Mouse (Mus musculus): ENCODE data around the gene Zfp449.

The Zfp449 gene

GRCm38 (mm10) chrX:56346176-56346931, at the start of gene Zfp449:
TSS of gene Zfp449 (plus strand) at chrX:56346400.
- peak; percentile 64 for DNase-seq (ENCODE audit: low read depth, low spot score)

- no peak for DNase-seq (ENCODE audit: low read depth, low spot score)
Observed at GRCm38 (mm10) chrX:56307597-56307996, 38.6 kb upstream of the Zfp449 start.

GRCm38 (mm10) chrX:56312813-56313212, 33.4 kb upstream of the Zfp449 start:
- no peak for DNase-seq (ENCODE audit: low read depth, low spot score)

GRCm38 (mm10) chrX:56322096-56322495, 24.1 kb upstream of the Zfp449 start:
- DNase-seq (ENCODE audit: low read depth, low spot score), result no peak

GRCm38 (mm10) chrX:56322731-56323130, 23.5 kb upstream of the Zfp449 start:
- DNase-seq (ENCODE audit: low read depth, low spot score), result no peak

- DNase-seq (ENCODE audit: low read depth, low spot score), result no peak
Observed at GRCm38 (mm10) chrX:56332046-56332445, 14.2 kb upstream of the Zfp449 start.

GRCm38 (mm10) chrX:56340305-56340704, 5.9 kb upstream of the Zfp449 start:
- no peak for DNase-seq (ENCODE audit: low read depth, low spot score)

- no peak for DNase-seq (ENCODE audit: low read depth, low spot score)
Observed at GRCm38 (mm10) chrX:56342921-56343320, 3.3 kb upstream of the Zfp449 start.

- no peak for DNase-seq (ENCODE audit: low read depth, low spot score)
Observed at GRCm38 (mm10) chrX:56346932-56347253, 693 bp downstream of the Zfp449 start.

GRCm38 (mm10) chrX:56374431-56375128, 28.4 kb downstream of the Zfp449 start, which contains the start of gene Smim10l2a:
TSS of gene Smim10l2a (plus strand) at chrX:56374586.
- peak; percentile 10 for DNase-seq (ENCODE audit: low read depth, low spot score)

GRCm38 (mm10) chrX:56380852-56381251, 34.7 kb downstream of the Zfp449 start:
- no peak for DNase-seq (ENCODE audit: low read depth, low spot score)

- no peak for DNase-seq (ENCODE audit: low read depth, low spot score)
Observed at GRCm38 (mm10) chrX:56384142-56384541, 37.9 kb downstream of the Zfp449 start.

GRCm38 (mm10) chrX:56404646-56405045, 58.4 kb downstream of the Zfp449 start:
- DNase-seq (ENCODE audit: low read depth, low spot score), result no peak

- no peak for DNase-seq (ENCODE audit: low read depth, low spot score)
Observed at GRCm38 (mm10) chrX:56405482-56405881, 59.3 kb downstream of the Zfp449 start.

GRCm38 (mm10) chrX:56406128-56406527, 59.9 kb downstream of the Zfp449 start:
- DNase-seq (ENCODE audit: low read depth, low spot score), result no peak

Measured in brain, embryonic 18.5 days (tissue).